23 mouse cellular contexts compared by ENCODE assay signal in genomic region chr9:115922662-115923061, GRCm38 (mm10). TPM values are rescaled to one million over a fixed set of nuclear protein-coding genes. Genes with fewer than 3 reads are reported as not detected.
"Had no signal": no experiment of that assay in that cellular context is flagged by ENCODE, and none has a peak within 500 bp of the region (broad histone marks: within the 10 kb centered on the region; RNA-seq: fewer than 3 reads in every experiment).

No protein-coding gene starts in this region.

- H3K27me3 ChIP-seq: midbrain, embryonic 12.5 days; neural tube, embryonic 13.5 days; neural tube, embryonic 15.5 days had no signal

- ATAC-seq: midbrain, embryonic 16.5 days had no signal

- H3K4me3 ChIP-seq: midbrain, embryonic 10.5 days; midbrain, embryonic 12.5 days; myocyte; neural tube, embryonic 13.5 days; neural tube, embryonic 15.5 days had no signal

- H3K4me1 ChIP-seq: midbrain, embryonic 10.5 days; midbrain, embryonic 12.5 days; neural tube, embryonic 13.5 days; neural tube, embryonic 15.5 days had no signal

- H3K27ac ChIP-seq: macrophage; midbrain, embryonic 10.5 days; midbrain, embryonic 12.5 days; neural tube, embryonic 13.5 days; neural tube, embryonic 15.5 days had no signal

- H3K4me2 ChIP-seq: lung, embryonic 14.5 days; midbrain, embryonic 12.5 days; neural tube, embryonic 13.5 days; neural tube, embryonic 15.5 days had no signal

- H3K9me3 ChIP-seq: midbrain, embryonic 10.5 days; neural tube, embryonic 13.5 days; neural tube, embryonic 15.5 days had no signal

- H3K9ac ChIP-seq: lung, embryonic 14.5 days; midbrain, embryonic 12.5 days; neural tube, embryonic 13.5 days; neural tube, embryonic 15.5 days had no signal

- DNase-seq: lung, adult 18-20 months; lung, embryonic 14.5 days; lung, postnatal 10 days; lung, postnatal 36 days; midbrain, embryonic 14.5 days; retina, postnatal 1 day; right cerebral cortex, adult 18-20 months; right cerebral cortex, postnatal 25 days; right cerebral cortex, postnatal 4 days; spleen, adult 18-20 months; thymus, adult 18-20 months; thymus, postnatal 14 days; thymus, postnatal 36 days had no signal

- H3K36me3 ChIP-seq: midbrain, embryonic 10.5 days; midbrain, embryonic 12.5 days; neural tube, embryonic 13.5 days; neural tube, embryonic 15.5 days had no signal

RNA-seq across cellular contexts. Expression of gene Gadl1, which starts 13.4 kb away (rescaled TPM):
- total RNA-seq: megakaryocyte, adult 5-6 weeks; megakaryocyte-erythroid progenitor cell, adult 5-6 weeks had no signal
- polyA plus RNA-seq: macrophage; small intestine, adult 2 months had no signal
